Mouse (Mus musculus) thymus, adult 2 months (tissue): ENCODE results near the gene Chst11.

ENCODE experiments used
- CTCF ChIP-seq: fragments of 200-500 bp; IDR thresholded peaks from 2 replicates; pipeline ENCODE4 v1.5.1; 2012; ENCODE audit warnings: mild to moderate bottlenecking, control low read depth, low read length, moderate library complexity, borderline replicate concordance; ENCODE audit not compliant: control insufficient read depth, poor library complexity, insufficient read depth; ENCODE audit errors: extremely low read depth
- POLR2A ChIP-seq: fragments of 200-500 bp; IDR thresholded peaks from 2 replicates; pipeline ENCODE4 v1.6.1; 2012; ENCODE audit warnings: mild to moderate bottlenecking, low read length, control low read depth, moderate library complexity; ENCODE audit not compliant: control insufficient read depth, poor library complexity, insufficient read depth; ENCODE audit errors: extremely low read depth

- TF ChIP-seq CTCF (no peak), POLR2A (no peak)
Measured at GRCm38 (mm10) chr10:83049174-83049780, 64.0 kb downstream of the Chst11 start.
